Mouse (Mus musculus) thymus, adult 2 months (tissue): ENCODE results near the gene Ap1m1. TPM values are rescaled to one million over a fixed set of nuclear protein-coding genes. Genes with fewer than 3 reads are reported as not detected.

Experiments
- DNase-seq: peaks from one replicate; pipeline ENCODE4 v3.0.0; 2021
- H3K27ac ChIP-seq: fragments of 200-500 bp; 2 replicates; pipeline ENCODE4 v1.5.1; 2012; ENCODE audit warnings: low read length, control low read depth; ENCODE audit not compliant: control insufficient read depth, insufficient read depth
- H3K27me3 ChIP-seq: fragments of 200-500 bp; 2 replicates; pipeline ENCODE4 v1.6.1; 2012; ENCODE audit warnings: mild to moderate bottlenecking, low read length, moderate library complexity, mixed read lengths; ENCODE audit not compliant: control insufficient read depth, insufficient read depth
- H3K36me3 ChIP-seq: fragments of 200-500 bp; 2 replicates; pipeline ENCODE4 v1.6.1; 2012; ENCODE audit warnings: mild to moderate bottlenecking, low read length, moderate library complexity; ENCODE audit not compliant: control insufficient read depth, insufficient read depth
- H3K4me1 ChIP-seq: fragments of 200-500 bp; replicated peaks from 2 replicates; pipeline ENCODE4 v1.6.1; 2012; ENCODE audit warnings: low read length; ENCODE audit not compliant: control insufficient read depth, insufficient read depth
- H3K4me3 ChIP-seq: fragments of 200-500 bp; 2 replicates; pipeline ENCODE4 v1.5.1; 2012; ENCODE audit warnings: mild to moderate bottlenecking, low read length, control low read depth, moderate library complexity; ENCODE audit not compliant: control insufficient read depth, insufficient read depth
- CTCF ChIP-seq: fragments of 200-500 bp; IDR thresholded peaks from 2 replicates; pipeline ENCODE4 v1.5.1; 2012; ENCODE audit warnings: mild to moderate bottlenecking, control low read depth, low read length, moderate library complexity, borderline replicate concordance; ENCODE audit not compliant: control insufficient read depth, poor library complexity, insufficient read depth; ENCODE audit errors: extremely low read depth
- POLR2A ChIP-seq: fragments of 200-500 bp; IDR thresholded peaks from 2 replicates; pipeline ENCODE4 v1.6.1; 2012; ENCODE audit warnings: mild to moderate bottlenecking, low read length, control low read depth, moderate library complexity; ENCODE audit not compliant: control insufficient read depth, poor library complexity, insufficient read depth; ENCODE audit errors: extremely low read depth
- WGBS: fragments of 180-500 bp; shearing (Covaris S2); methylation state at CpG from one replicate; pipeline ENCODE4 v1.1.7; 2018; 5-methylcytosine and 5-hydroxymethylcytosine counted together
- polyA plus RNA-seq: library from polyadenylated mRNA; depleted of rRNA; stranded (reverse); fragments of >200 nt; gene quantifications from 2 replicates; pipeline ENCODE4 v1.2.3, GENCODE M21; 2012; rRNA removed

The Ap1m1 gene
- polyA plus RNA-seq = 167 and 183 TPM in 2 replicates

- Histone ChIP-seq H3K27ac (peak within 1 kb of the TSS; percentile 70), H3K4me1 (peaks cover 21% of the 10 kb centered on the region), H3K36me3 (no peaks in the 10 kb centered on the region), H3K27me3 (no peaks in the 10 kb centered on the region), H3K4me3 (peak within 1 kb of the TSS; percentile 73)
- 1% methylated on average over 54 of the region's 54 CpGs for WGBS
- TF ChIP-seq POLR2A (peak; percentile 59), CTCF (peak; percentile 62; the same call in 1 of the 2 replicates)
- DNase-seq = peak; percentile 96
These were observed at the start of gene Ap1m1 for GRCm38 (mm10) chr8:72239499-72240402. TSS of gene Ap1m1 (plus strand) at chr8:72240018.

- DNase-seq = no peak
- Histone ChIP-seq H3K4me1 (peaks cover 9% of the 10 kb centered on the region), H3K27ac (peak overlapping the region; percentile 83), H3K36me3 (no peaks in the 10 kb centered on the region), H3K4me3 (peak overlapping the region; percentile 92; the same call in 1 of the 2 replicates), H3K27me3 (no peaks in the 10 kb centered on the region)
- TF ChIP-seq CTCF = no peak
- TF ChIP-seq POLR2A = no peak
- 17% methylated on average over 2 of the region's 2 CpGs for WGBS
These were observed 49.6 kb upstream of the Ap1m1 start for GRCm38 (mm10) chr8:72190215-72190539.

GRCm38 (mm10) chr8:72192065-72192464 lies 47.8 kb upstream of the Ap1m1 start:
- Histone ChIP-seq H3K27ac (no peak overlapping the region), H3K27me3 (no peaks in the 10 kb centered on the region), H3K36me3 (no peaks in the 10 kb centered on the region), H3K4me1 (peaks cover 9% of the 10 kb centered on the region), H3K4me3 (no peak overlapping the region)
- DNase-seq = no peak
- no peak for TF ChIP-seq CTCF
- no peak for TF ChIP-seq POLR2A

- TF ChIP-seq CTCF (no peak), POLR2A (no peak)
- Histone ChIP-seq H3K4me1 (no peaks in the 10 kb centered on the region), H3K27ac (no peak overlapping the region), H3K4me3 (no peak overlapping the region), H3K36me3 (peaks cover 6% of the 10 kb centered on the region; the same call in 1 of the 2 replicates), H3K27me3 (no peaks in the 10 kb centered on the region)
- DNase-seq = no peak
- 91% methylated on average over 8 of the region's 8 CpGs for WGBS
These were observed 41.8 kb upstream of the Ap1m1 start for GRCm38 (mm10) chr8:72197997-72198396.

GRCm38 (mm10) chr8:72208582-72208981 lies 31.2 kb upstream of the Ap1m1 start:
- DNase-seq = no peak
- Histone ChIP-seq H3K4me1 (no peaks in the 10 kb centered on the region; the same call in 1 of the 2 replicates), H3K4me3 (no peak overlapping the region), H3K27ac (no peak overlapping the region), H3K27me3 (no peaks in the 10 kb centered on the region), H3K36me3 (no peaks in the 10 kb centered on the region)
- TF ChIP-seq CTCF (no peak), POLR2A (no peak)
- WGBS = 97% methylated on average over 1 of the region's 1 CpGs

- H3K4me1 ChIP-seq = peaks cover 2% of the 10 kb centered on the region; the same call in 1 of the 2 replicates
- H3K36me3 ChIP-seq = no peaks in the 10 kb centered on the region
- DNase-seq = no peak
- H3K4me3 ChIP-seq = no peak overlapping the region
- no peak for TF ChIP-seq CTCF
- H3K27ac ChIP-seq = no peak overlapping the region
- WGBS = 88% methylated on average over 4 of the region's 4 CpGs
- no peaks in the 10 kb centered on the region for H3K27me3 ChIP-seq
These were observed 29.6 kb upstream of the Ap1m1 start for GRCm38 (mm10) chr8:72210222-72210621.
